Mouse (Mus musculus) yolk sac, embryonic 10.5 days (tissue): ENCODE results near the gene Cpn2.

ENCODE experiments used
- DNase-seq: peaks from one replicate; pipeline ENCODE4 v3.0.0-alpha.2; 2017; ENCODE audit warnings: low spot score

The Cpn2 gene

GRCm38 (mm10) chr16:30267359-30267758 lies at the start of gene Cpn2:
Gene Cpn2 (minus strand): TSS chr16:30267499.
- peak; percentile 56 for DNase-seq

GRCm38 (mm10) chr16:30314236-30314635 lies 46.9 kb upstream of the Cpn2 start:
- DNase-seq, result no peak

GRCm38 (mm10) chr16:30310647-30311046 lies 43.3 kb upstream of the Cpn2 start, which contains the start of gene Gp5:
Gene Gp5 (minus strand): TSS chr16:30310779.
- DNase-seq, result no peak

GRCm38 (mm10) chr16:30310171-30310515 lies 42.8 kb upstream of the Cpn2 start:
- no peak for DNase-seq

GRCm38 (mm10) chr16:30309395-30310170 lies 42.3 kb upstream of the Cpn2 start:
- peak; percentile 14 for DNase-seq

- DNase-seq, result peak; percentile 58
Measured at GRCm38 (mm10) chr16:30308616-30309394, 41.5 kb upstream of the Cpn2 start.

- no peak for DNase-seq
Measured at GRCm38 (mm10) chr16:30307961-30308615, 40.8 kb upstream of the Cpn2 start.

- no peak for DNase-seq
Measured at GRCm38 (mm10) chr16:30307306-30307705, 40.0 kb upstream of the Cpn2 start.

- DNase-seq, result no peak
Measured at GRCm38 (mm10) chr16:30306102-30306501, 38.8 kb upstream of the Cpn2 start.

- no peak for DNase-seq
Measured at GRCm38 (mm10) chr16:30304236-30304635, 36.9 kb upstream of the Cpn2 start.

GRCm38 (mm10) chr16:30303411-30303810 lies 36.1 kb upstream of the Cpn2 start:
- DNase-seq, result no peak

GRCm38 (mm10) chr16:30302686-30303085 lies 35.4 kb upstream of the Cpn2 start:
- DNase-seq, result no peak

- no peak for DNase-seq
Measured at GRCm38 (mm10) chr16:30299711-30300277, 32.5 kb upstream of the Cpn2 start.

- DNase-seq, result no peak
Measured at GRCm38 (mm10) chr16:30297450-30297849, 30.2 kb upstream of the Cpn2 start.

- no peak for DNase-seq
Measured at GRCm38 (mm10) chr16:30296601-30297275, 29.4 kb upstream of the Cpn2 start.

- DNase-seq, result no peak
Measured at GRCm38 (mm10) chr16:30295106-30295505, 27.8 kb upstream of the Cpn2 start.

- no peak for DNase-seq
Measured at GRCm38 (mm10) chr16:30290436-30290835, 23.1 kb upstream of the Cpn2 start.

- DNase-seq, result no peak
Measured at GRCm38 (mm10) chr16:30285701-30286100, 18.4 kb upstream of the Cpn2 start.

- peak; percentile 48 for DNase-seq
Measured at GRCm38 (mm10) chr16:30283743-30284337, 16.5 kb upstream of the Cpn2 start.

- DNase-seq, result no peak
Measured at GRCm38 (mm10) chr16:30282844-30283495, 15.7 kb upstream of the Cpn2 start, which contains the start of gene Lrrc15. Gene Lrrc15 (minus strand): TSS chr16:30283256.
